Mouse (Mus musculus) heart, adult 11 months (tissue): ENCODE results near the gene Pcsk6.
A peak's percentile ranks its signal among the peaks of the same experiment; 100 is the strongest.

Experiments used
- DNase-seq: peaks from one replicate; pipeline ENCODE4 v3.0.0; 2022

The Pcsk6 gene

GRCm38 (mm10) chr7:65861591-65862472 is at the start of gene Pcsk6:
Gene Pcsk6 (plus strand): TSS chr7:65861734.
- peak; percentile 96 for DNase-seq

GRCm38 (mm10) chr7:65813611-65814212 is 47.8 kb upstream of the Pcsk6 start:
- peak; percentile 83 for DNase-seq

GRCm38 (mm10) chr7:65817564-65817963 is 44.0 kb upstream of the Pcsk6 start:
- peak; percentile 31 for DNase-seq

- DNase-seq = peak; percentile 59
Measured at GRCm38 (mm10) chr7:65820391-65820790, 41.1 kb upstream of the Pcsk6 start.

GRCm38 (mm10) chr7:65821901-65822300 is 39.6 kb upstream of the Pcsk6 start:
- peak; percentile 23 for DNase-seq

- DNase-seq = peak; percentile 73
Measured at GRCm38 (mm10) chr7:65822506-65823119, 38.9 kb upstream of the Pcsk6 start.

- DNase-seq = peak; percentile 54
Measured at GRCm38 (mm10) chr7:65839756-65840155, 21.8 kb upstream of the Pcsk6 start.

GRCm38 (mm10) chr7:65843210-65843609 is 18.3 kb upstream of the Pcsk6 start:
- DNase-seq = peak; percentile 71

GRCm38 (mm10) chr7:65860981-65861380 is 553 bp upstream of the Pcsk6 start:
- DNase-seq = peak; percentile 93

GRCm38 (mm10) chr7:65862473-65863176 is 1.1 kb downstream of the Pcsk6 start:
- DNase-seq = no peak

- peak; percentile 97 for DNase-seq
Measured at GRCm38 (mm10) chr7:65869173-65869572, 7.6 kb downstream of the Pcsk6 start.

- peak; percentile 87 for DNase-seq
Measured at GRCm38 (mm10) chr7:65869794-65870193, 8.3 kb downstream of the Pcsk6 start.

GRCm38 (mm10) chr7:65870227-65870626 is 8.7 kb downstream of the Pcsk6 start:
- DNase-seq = peak; percentile 89

- peak; percentile 86 for DNase-seq
Measured at GRCm38 (mm10) chr7:65870928-65871580, 9.5 kb downstream of the Pcsk6 start.

- DNase-seq = peak; percentile 87
Measured at GRCm38 (mm10) chr7:65871851-65872250, 10.3 kb downstream of the Pcsk6 start.

- DNase-seq = peak; percentile 89
Measured at GRCm38 (mm10) chr7:65873176-65873845, 11.8 kb downstream of the Pcsk6 start.

GRCm38 (mm10) chr7:65873902-65874301 is 12.4 kb downstream of the Pcsk6 start:
- DNase-seq = no peak

GRCm38 (mm10) chr7:65876596-65876995 is 15.1 kb downstream of the Pcsk6 start:
- no peak for DNase-seq

- peak; percentile 87 for DNase-seq
Measured at GRCm38 (mm10) chr7:65878234-65878633, 16.7 kb downstream of the Pcsk6 start.

GRCm38 (mm10) chr7:65879330-65879729 is 17.8 kb downstream of the Pcsk6 start:
- no peak for DNase-seq

GRCm38 (mm10) chr7:65880666-65881289 is 19.2 kb downstream of the Pcsk6 start:
- DNase-seq = no peak
